In the genomic region with DNA sequence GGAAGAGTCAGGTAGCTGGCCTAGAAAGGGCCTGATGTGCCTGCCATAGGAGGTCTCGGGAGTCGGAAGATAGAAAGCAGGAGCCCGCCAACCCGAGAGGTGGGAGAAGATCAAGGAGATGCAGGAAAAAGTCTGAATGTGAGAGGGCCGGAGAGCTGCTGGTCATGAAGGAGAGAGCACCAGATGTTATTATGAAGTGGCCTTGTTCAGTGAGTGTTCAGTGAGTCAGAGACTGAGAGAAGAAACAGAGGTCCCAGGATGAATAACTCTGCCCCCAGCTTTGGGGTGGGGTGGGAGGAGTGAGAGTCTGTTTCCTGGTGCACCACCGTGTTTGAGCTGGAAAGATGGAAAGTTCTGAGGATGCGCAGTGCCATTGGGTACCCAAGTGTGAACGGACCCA, we compare ENCODE assay signal across 24 mouse cellular contexts.
A peak's percentile ranks its signal among the peaks of the same experiment; 100 is the strongest.
DNase-seq lines count a peak whose midpoint lies in the region; ATAC-seq lines count a peak whose summit lies in the region.
"Had no signal": no experiment of that assay in that cellular context is flagged by ENCODE, and none has a peak within 500 bp of the region (broad histone marks: within the 10 kb centered on the region; RNA-seq: fewer than 3 reads in every experiment).

No protein-coding gene starts in this region.

- 0 out of 2 replicates have a peak overlapping the region, but pooled peaks have one; percentile 20 for H3K27ac ChIP-seq in midbrain, embryonic 10.5 days (replicated peaks)
- no peak overlapping the region for H3K27ac ChIP-seq in midbrain, embryonic 16.5 days (ENCODE audit: low read length)
- H3K27ac ChIP-seq in limb, embryonic 10.5 days, result 0 out of 2 replicates have a peak overlapping the region, but pooled peaks have one; percentile 22
- H3K27ac ChIP-seq: embryonic facial prominence, embryonic 13.5 days; forebrain, embryonic 15.5 days; heart, adult 2 months; heart, embryonic 13.5 days; hindbrain, embryonic 12.5 days; hindbrain, postnatal 0 days had no signal

- no peak overlapping the region for H3K9ac ChIP-seq in midbrain, embryonic 16.5 days (ENCODE audit: low read depth, low read length)
- H3K9ac ChIP-seq: embryonic facial prominence, embryonic 13.5 days; forebrain, embryonic 15.5 days; heart, embryonic 13.5 days; hindbrain, embryonic 12.5 days had no signal

- no peaks in the 10 kb centered on the region for H3K27me3 ChIP-seq in midbrain, embryonic 10.5 days (ENCODE audit: low read depth, poor library complexity, severe bottlenecking)
- H3K27me3 ChIP-seq in midbrain, embryonic 16.5 days (ENCODE audit: control insufficient read depth, insufficient read depth, low read depth, low read length), result no peaks in the 10 kb centered on the region
- no peaks in the 10 kb centered on the region for H3K27me3 ChIP-seq in limb, embryonic 10.5 days (ENCODE audit: low read depth, poor library complexity, severe bottlenecking)
- H3K27me3 ChIP-seq: embryonic facial prominence, embryonic 13.5 days; forebrain, embryonic 15.5 days; hindbrain, embryonic 12.5 days had no signal

- DNase-seq in adrenal gland, postnatal 25 days, result peak; percentile 21
- DNase-seq in adrenal gland, postnatal 4 days (ENCODE audit: low spot score in 2 of 2), result no peak
- DNase-seq in midbrain, embryonic 10.5 days (ENCODE audit: low spot score), result no peak
- peak; percentile 42 to 50 for DNase-seq in adrenal gland, postnatal 36 days
- no peak for DNase-seq in limb, embryonic 10.5 days (ENCODE audit: low spot score)
- no peak for DNase-seq in right cerebral cortex, postnatal 10 days (ENCODE audit: low spot score in 2 of 2)
- DNase-seq: B cell, adult 2 months; cerebellum, adult 18-20 months; cerebellum, adult 9-11 months; cerebellum, postnatal 36 days; gastrocnemius, postnatal 10 days; heart, adult 2 months; heart, postnatal 36 days; kidney, adult 11 months had no signal

- peaks cover 3% of the 10 kb centered on the region; the same call in 1 of the 2 replicates for H3K9me3 ChIP-seq in midbrain, embryonic 10.5 days (replicated peaks)
- H3K9me3 ChIP-seq in midbrain, embryonic 16.5 days (replicated peaks; ENCODE audit: control insufficient read depth, low read length, poor library complexity, severe bottlenecking), result no peaks in the 10 kb centered on the region
- H3K9me3 ChIP-seq in limb, embryonic 10.5 days (replicated peaks), result no peaks in the 10 kb centered on the region
- H3K9me3 ChIP-seq: embryonic facial prominence, embryonic 13.5 days; forebrain, embryonic 10.5 days; forebrain, embryonic 15.5 days; G1E; heart, embryonic 13.5 days; hindbrain, embryonic 12.5 days had no signal

- 91% methylated on average over 8 of the region's 8 CpGs for WGBS in midbrain, embryonic 10.5 days
- WGBS in midbrain, embryonic 16.5 days, result 88% methylated on average over 8 of the region's 8 CpGs
- whole genome bisulfite sequencing in limb, embryonic 10.5 days, result 79% methylated on average over 8 of the region's 8 CpGs

- H3K36me3 ChIP-seq in midbrain, embryonic 10.5 days, result no peaks in the 10 kb centered on the region
- no peaks in the 10 kb centered on the region for H3K36me3 ChIP-seq in midbrain, embryonic 16.5 days (ENCODE audit: control insufficient read depth, insufficient read depth, low read length)
- no peaks in the 10 kb centered on the region for H3K36me3 ChIP-seq in limb, embryonic 10.5 days
- H3K36me3 ChIP-seq: embryonic facial prominence, embryonic 13.5 days; forebrain, embryonic 10.5 days; forebrain, embryonic 15.5 days; G1E; heart, embryonic 13.5 days; hindbrain, embryonic 12.5 days had no signal

- H3K4me1 ChIP-seq in midbrain, embryonic 10.5 days, result peaks cover 7% of the 10 kb centered on the region
- H3K4me1 ChIP-seq in midbrain, embryonic 16.5 days (ENCODE audit: control insufficient read depth, insufficient read depth, low read length), result no peaks in the 10 kb centered on the region
- H3K4me1 ChIP-seq in limb, embryonic 10.5 days, result peaks cover 55% of the 10 kb centered on the region

- H3K4me3 ChIP-seq in midbrain, embryonic 10.5 days, result no peak overlapping the region
- H3K4me3 ChIP-seq in midbrain, embryonic 16.5 days (ENCODE audit: low read depth, low read length), result no peak overlapping the region
- no peak overlapping the region for H3K4me3 ChIP-seq in limb, embryonic 10.5 days
- H3K4me3 ChIP-seq: embryonic facial prominence, embryonic 13.5 days; erythroblast, embryonic 14.5 days; forebrain, embryonic 10.5 days; forebrain, embryonic 15.5 days; heart, adult 2 months; heart, embryonic 13.5 days; hindbrain, embryonic 12.5 days had no signal

- no peak overlapping the region for H3K4me2 ChIP-seq in midbrain, embryonic 16.5 days (ENCODE audit: low read length)
- H3K4me2 ChIP-seq: embryonic facial prominence, embryonic 13.5 days; forebrain, embryonic 15.5 days; heart, embryonic 13.5 days; hindbrain, embryonic 12.5 days had no signal

- ATAC-seq in midbrain, embryonic 16.5 days, result no peak
- ATAC-seq: CD4-positive, CD25-positive, alpha-beta regulatory T cell, adult 4 months; forebrain, embryonic 15.5 days; hindbrain, postnatal 0 days had no signal

Comparison
In these comparisons a context has a peak if more than half of its experiments do, and no peak if none do; other contexts are left out.
1. DNase-seq: peak in adrenal gland, postnatal 25 days (single experiment) and adrenal gland, postnatal 36 days (2 of 2); none in adrenal gland, postnatal 4 days (0 of 2), midbrain, embryonic 10.5 days (single experiment), limb, embryonic 10.5 days (single experiment) and right cerebral cortex, postnatal 10 days (0 of 2).